Mouse (Mus musculus): ENCODE measurements around the gene F2r. TPM values are rescaled to one million over a fixed set of nuclear protein-coding genes. Genes with fewer than 3 reads are reported as not detected.

The F2r gene
- total RNA-seq, 2 experiments from 2014 or later = 21.2 to 22.8 TPM

- no peak for DNase-seq
- intact Hi-C loops (cut with DNase I) = no loop called here
Measured at GRCm38 (mm10) chr13:95633384-95633783, 15.1 kb upstream of the F2r start.

DNA sequence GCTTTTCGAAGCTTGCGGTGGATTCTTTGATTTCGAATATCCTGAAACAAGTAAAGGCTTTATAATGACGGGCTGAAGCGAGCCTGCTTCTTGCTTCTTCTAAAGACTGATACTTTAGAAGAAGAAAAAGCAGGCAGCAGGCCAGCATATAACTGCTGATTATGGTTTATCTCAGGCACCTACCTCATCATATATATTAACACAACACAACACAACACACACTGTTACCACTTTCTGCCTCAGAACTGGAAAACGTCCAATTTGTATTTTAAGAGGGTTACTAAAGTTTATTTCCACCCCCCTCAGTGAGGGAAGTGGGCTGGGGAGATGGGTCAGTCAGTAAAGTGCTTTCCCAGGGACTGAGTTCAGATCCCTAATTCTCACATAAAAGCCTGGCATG, 13.9 kb upstream of the F2r start:
- DNase-seq = no peak
- intact Hi-C loops (cut with DNase I) = no loop called here

DNA sequence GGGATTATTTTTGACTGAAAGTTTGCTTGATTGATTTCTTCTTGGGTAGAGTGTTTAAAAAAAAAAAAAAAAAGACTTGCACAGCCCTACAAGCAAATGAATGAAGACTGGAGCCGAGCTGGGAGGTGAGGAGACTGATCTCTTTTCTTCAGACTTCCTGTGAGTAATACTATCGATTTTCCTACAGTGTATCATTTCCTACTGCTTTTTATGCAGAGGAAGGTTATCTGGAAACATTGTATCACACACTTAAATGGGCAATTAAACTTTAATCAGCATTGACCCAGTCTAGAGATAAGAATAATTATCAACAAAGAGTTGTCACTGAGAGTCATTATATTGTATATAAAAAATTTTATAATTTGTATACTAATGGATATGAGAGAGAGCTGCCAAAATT, 12.5 kb upstream of the F2r start:
- intact Hi-C loops (cut with DNase I) = no loop called here
- no peak for DNase-seq

- DNase-seq = no peak
- intact Hi-C loops (cut with DNase I) = no loop called here
Measured at GRCm38 (mm10) chr13:95629751-95630150, 11.5 kb upstream of the F2r start.

DNA sequence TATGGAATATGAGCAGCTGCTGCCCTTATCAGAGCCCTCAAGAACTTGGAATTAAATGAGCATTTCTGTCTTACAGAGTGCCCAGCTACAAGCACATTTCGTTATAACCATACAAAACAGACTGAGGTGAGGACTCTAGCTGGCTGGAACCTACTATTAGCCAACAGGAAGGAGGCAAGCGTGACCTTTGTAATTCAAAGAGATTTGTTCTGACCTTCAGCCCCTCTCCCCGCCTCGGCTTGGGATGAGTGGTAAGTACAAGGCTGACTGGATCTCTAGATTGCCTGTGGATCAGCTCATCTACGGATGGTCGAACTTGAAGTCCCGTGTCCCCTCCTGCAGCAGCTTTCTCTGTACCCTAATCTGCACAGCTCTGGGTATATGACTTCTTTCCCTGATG, 8.4 kb upstream of the F2r start:
- intact Hi-C loops (cut with DNase I) = no loop called here
- no peak for DNase-seq

- DNase-seq = no peak
- intact Hi-C loops (cut with DNase I) = no loop called here
Measured at GRCm38 (mm10) chr13:95623042-95623441, 4.8 kb upstream of the F2r start.

- intact Hi-C loops (cut with DNase I) = no loop called here
- no peak for DNase-seq
Measured at GRCm38 (mm10) chr13:95621563-95621962, 3.3 kb upstream of the F2r start.

- no peak for DNase-seq
- intact Hi-C loops (cut with DNase I) = no loop called here
Measured at GRCm38 (mm10) chr13:95618859-95619258, 572 bp upstream of the F2r start.

DNA sequence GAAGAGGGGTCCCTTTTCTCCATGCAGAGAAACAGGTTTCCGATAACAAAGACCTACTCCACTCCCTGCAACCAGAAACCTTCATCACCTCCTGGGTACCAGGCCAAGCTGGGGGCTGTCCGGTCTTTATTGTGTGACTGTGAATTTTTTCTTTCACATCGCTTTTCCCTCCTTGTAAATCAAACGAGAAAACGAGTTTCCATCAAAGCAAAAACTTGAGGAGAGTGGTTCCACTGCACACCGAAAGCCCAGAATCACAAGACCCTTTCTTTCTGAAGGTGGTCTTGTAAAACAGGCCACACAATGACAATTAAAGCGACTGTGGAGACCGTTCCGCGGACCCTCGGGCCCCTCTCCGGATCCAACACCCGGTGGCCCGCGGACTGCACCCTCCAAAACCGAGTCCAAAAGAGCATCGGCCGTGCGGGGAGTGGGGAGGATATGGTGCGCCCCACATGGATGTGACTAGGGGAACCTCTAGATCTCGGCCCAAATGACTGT, 566 bp downstream of the F2r start:
- intact Hi-C loops (cut with DNase I) = no loop called here
- no peak for DNase-seq

- DNase-seq = no peak
- intact Hi-C loops (cut with DNase I) = no loop called here
Measured at GRCm38 (mm10) chr13:95617082-95617670, 1.1 kb downstream of the F2r start.

DNA sequence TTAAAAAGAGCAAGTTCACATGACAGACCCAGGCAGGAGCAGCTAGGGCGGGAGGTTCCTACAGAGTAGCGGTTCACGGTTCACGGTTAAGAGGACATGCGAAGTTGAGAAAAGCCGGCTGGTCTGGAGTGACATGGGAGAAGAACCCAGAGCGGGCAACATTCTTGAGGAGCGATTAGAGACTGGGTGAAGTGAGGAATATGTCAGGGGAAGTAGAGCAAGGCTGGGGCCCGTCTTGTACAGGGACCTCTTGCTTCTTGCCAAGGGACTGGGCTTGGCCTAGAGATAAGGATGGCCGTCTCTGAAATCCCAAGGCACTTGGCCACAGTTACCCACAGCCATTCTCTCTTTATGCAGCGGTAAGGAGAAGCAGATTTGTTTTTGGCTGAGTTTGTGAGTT, 1.8 kb downstream of the F2r start:
- intact Hi-C loops (cut with DNase I) = no loop called here
- DNase-seq = no peak

DNA sequence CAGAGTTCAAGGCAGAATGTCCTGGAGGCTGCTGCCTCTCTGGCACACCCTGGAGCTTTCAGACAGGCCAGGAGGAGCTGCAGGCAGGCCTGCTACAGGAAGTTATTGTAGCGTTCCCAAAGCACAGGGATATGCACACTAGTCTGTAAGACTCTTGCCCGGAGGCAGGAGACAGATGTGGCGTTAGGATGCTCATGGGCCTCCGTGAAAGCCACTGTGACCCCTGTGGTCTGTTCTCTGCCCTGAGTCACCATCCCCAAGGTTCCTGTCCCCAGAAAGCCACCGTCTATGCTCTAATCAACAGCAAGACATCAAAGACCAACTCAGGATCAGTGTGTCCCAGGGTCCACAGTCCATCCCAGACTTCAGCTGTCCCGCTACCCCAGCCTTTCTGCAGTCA, 3.5 kb downstream of the F2r start:
- intact Hi-C loops (cut with DNase I) = no loop called here
- no peak for DNase-seq

- DNase-seq = no peak
- intact Hi-C loops (cut with DNase I) = no loop called here
Measured at GRCm38 (mm10) chr13:95612243-95612642, 6.0 kb downstream of the F2r start.

DNA sequence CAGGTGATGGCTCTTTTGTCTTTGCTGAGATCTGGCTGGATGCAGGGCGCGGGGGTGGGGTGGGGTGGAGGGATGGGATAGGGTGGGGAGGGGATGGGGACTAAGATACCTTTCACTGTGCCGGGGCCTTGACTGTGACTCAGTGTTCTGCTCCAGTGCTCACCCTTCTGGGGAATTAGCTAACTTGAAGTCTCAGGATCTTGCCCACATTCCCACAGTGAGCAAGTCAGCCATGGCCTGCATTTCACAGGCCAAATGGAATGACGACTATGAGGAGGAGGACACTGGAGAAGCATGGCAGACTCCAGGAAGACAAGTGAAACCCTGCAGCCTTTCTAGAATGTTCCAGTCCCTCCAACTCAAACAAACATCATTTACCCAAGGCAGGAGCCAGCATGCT, 6.5 kb downstream of the F2r start:
- intact Hi-C loops (cut with DNase I) = no loop called here
- DNase-seq = no peak

- no peak for DNase-seq
- intact Hi-C loops (cut with DNase I) = no loop called here
Measured at GRCm38 (mm10) chr13:95610786-95611562, 7.3 kb downstream of the F2r start.

GRCm38 (mm10) chr13:95609088-95609420, 9.2 kb downstream of the F2r start:
- no peak for DNase-seq
- intact Hi-C loops (cut with DNase I) = no loop called here

DNA sequence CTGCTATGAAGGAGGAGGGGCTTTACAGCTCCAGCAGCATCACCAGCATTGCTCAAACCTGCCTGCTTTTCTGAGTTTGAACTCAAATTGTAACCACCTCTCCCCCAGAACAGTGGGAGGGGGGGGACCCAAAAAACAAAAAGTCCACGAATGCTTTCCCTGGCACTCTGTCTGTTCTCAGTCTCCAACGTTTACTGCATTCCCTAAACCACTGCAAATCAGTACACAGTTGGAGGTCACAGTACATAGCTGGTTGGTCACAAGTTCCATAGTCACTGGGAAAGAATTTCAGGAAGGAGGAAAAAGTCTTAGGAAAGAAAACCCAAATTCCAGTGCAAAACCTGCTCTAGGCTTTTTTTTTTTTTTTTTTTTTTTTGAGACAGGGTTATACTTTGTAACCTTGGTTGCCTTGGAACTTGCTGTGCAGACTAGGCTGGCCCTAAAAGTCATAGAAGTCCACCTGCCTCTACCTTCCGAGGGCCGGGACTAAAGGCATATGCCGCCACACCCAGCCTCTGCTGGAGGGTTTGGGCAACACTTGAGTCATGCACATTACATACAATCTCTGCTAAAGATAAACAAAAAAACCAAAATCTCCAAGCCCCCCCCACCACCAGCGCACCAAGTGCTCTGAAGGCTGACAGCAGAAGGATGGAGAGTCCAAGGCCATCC, 9.7 kb downstream of the F2r start:
- intact Hi-C loops (cut with DNase I) = no loop called here
- no peak for DNase-seq

DNA sequence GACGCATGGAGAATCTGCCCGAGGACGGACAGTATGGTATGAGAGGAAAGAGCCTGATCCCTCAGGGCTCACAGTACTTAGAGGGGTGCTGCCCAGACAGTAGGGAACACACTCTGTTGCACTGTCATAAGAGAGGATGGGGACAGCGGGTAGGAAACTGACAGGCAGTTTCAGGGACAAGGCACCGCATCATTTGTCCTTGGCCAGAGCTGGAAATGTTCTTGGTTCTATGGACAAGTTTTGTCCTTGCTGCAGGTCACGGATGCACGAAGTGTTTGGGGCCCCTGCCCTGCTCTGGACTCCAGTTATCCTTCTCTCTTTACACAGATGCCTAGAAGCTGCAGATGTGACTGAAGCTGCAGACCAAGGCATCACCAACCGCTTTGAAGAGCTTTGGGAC, 11.3 kb downstream of the F2r start:
- intact Hi-C loops (cut with DNase I) = no loop called here
- DNase-seq = no peak

- DNase-seq = no peak
- intact Hi-C loops (cut with DNase I) = no loop called here
Measured at GRCm38 (mm10) chr13:95604288-95604687, 14.0 kb downstream of the F2r start.

GRCm38 (mm10) chr13:95599833-95600359, 18.4 kb downstream of the F2r start:
- intact Hi-C loops (cut with DNase I) = no loop called here
- no peak for DNase-seq

- no peak for DNase-seq
- intact Hi-C loops (cut with DNase I) = no loop called here
Measured at GRCm38 (mm10) chr13:95598232-95598920, 19.9 kb downstream of the F2r start.
